Mouse (Mus musculus) heart, postnatal 0 days (tissue): ENCODE results near the gene Nptx2.

ENCODE experiments used
- CTCF ChIP-seq: IDR thresholded peaks from 2 replicates; pipeline ENCODE4 v1.5.1; 2016; ENCODE audit warnings: antibody characterized with exemption, control low read depth, low read depth
- EP300 ChIP-seq: IDR thresholded peaks from 2 replicates; pipeline ENCODE4 v1.6.1; 2016; ENCODE audit warnings: antibody characterized with exemption, low read depth

DNA sequence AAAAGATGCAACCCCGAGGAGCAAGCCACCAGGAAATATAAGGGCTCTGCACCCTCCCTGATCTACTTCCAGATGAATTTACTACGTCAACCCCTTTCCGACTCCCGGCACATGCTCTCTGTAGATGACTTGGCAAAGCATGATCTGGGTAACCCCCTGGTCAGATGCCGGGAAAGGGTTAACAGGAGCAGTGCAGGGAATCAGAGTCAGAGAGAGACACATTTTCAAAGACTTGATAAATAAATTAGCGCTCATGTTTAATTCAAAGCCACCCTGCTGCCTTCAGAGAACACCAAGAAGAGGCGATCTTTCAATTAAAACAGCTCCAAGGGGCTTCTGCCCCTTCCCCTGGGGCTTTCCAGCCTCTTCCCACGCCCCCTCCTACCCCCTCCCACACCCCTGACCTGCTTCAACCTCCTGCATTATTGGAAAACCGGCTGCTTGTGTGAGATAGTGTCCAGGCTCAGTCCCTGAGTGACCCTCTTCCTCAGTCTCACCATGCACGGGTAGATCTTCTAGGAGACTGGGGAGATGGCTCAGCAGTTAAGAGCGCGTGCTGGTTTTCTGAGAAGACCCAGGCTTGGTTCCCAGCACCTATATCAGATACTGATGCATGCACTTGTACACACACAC lies 45.7 kb downstream of the Nptx2 start:
- TF ChIP-seq CTCF = no peak
- no peak for TF ChIP-seq EP300
